Mouse (Mus musculus) layer of hippocampus, adult 2 months (tissue): Measurements from ENCODE around the gene Crhr2. TPM values are rescaled to one million over a fixed set of nuclear protein-coding genes. Genes with fewer than 3 reads are reported as not detected.
A peak's percentile ranks its signal among the peaks of the same experiment; 100 is the strongest.

ENCODE experiments used
- DNase-seq, 2 experiments: peaks; one replicate each; pipeline ENCODE4 v3.0.0; 2022; ENCODE audit warnings: low spot score in 2 of 2
- H3K27ac ChIP-seq: fragments of 200-600 bp; 2 replicates; pipeline ENCODE4 v1.8.1; 2022
- H3K4me3 ChIP-seq: fragments of 200-600 bp; 2 replicates; pipeline ENCODE4 v1.8.1; 2022; ENCODE audit warnings: mild to moderate bottlenecking
- CTCF ChIP-seq: fragments of 200-600 bp; conservative IDR thresholded peaks from 2 replicates; pipeline ENCODE4 v1.8.1; 2022; ENCODE audit warnings: antibody characterized with exemption, mild to moderate bottlenecking, moderate library complexity
- total RNA-seq, 2 experiments: library from RNA; stranded (reverse); gene quantifications; 2 replicates each; pipeline ENCODE4 v1.2.3; 2021

Crhr2 gene
- total RNA-seq, 2 experiments from 2014 or later: 2.8 to 4.2 TPM

DNA sequence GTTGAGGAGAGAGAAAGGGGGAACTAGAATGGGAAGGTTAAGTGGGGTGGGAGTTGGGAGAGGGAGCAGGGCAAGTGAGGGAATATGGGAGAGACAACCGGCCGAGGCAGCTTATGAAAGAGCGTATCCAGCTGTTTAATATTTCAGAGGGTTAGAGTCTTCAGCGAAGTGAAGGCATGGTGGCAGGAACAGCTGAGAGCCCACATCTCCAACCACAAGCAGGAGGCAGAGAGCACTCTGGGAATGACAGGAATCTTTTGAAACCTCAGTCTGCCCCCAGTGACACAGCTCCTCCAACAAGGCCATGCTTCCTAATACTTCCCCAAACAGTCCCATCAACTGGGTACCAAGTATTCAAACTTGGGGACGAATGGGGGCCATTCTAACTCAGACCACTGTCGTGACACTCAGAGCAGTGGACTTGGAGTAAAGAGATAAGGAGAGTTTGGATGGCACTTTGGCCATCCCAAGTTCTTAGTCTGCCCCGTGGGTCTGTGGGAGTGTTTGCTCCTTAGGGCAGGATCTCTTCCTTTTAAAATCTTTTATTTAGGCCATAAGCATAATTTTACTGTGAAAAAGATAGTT, 72.5 kb downstream of the Crhr2 start:
- Histone ChIP-seq H3K4me3 (no peak overlapping the region), H3K27ac (0 out of 2 replicates have a peak overlapping the region, but pooled peaks have one; percentile 78)
- TF ChIP-seq CTCF: no peak
- no peak for DNase-seq

DNA sequence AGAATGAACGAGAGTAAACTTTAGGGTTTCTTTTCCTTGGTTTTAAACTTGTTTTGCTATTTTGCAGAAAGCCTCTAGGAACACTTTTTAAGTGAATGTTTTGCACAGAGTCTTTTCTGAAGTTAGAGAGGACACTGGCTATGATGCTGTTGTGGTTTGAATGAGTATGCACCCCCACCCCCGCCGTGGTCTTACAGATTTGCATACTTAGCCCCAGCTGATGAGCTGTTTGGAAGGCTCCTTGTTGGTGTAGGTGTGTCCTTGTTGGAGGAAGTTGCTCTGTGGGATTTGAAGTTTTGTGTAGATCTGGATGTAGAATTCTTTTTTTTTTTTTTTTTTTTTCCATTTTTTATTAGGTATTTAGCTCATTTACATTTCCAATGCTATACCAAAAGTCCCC, 75.4 kb downstream of the Crhr2 start:
- H3K4me3 ChIP-seq: no peak overlapping the region
- no peak for DNase-seq
- no peak for TF ChIP-seq CTCF
- no peak overlapping the region for H3K27ac ChIP-seq

DNA sequence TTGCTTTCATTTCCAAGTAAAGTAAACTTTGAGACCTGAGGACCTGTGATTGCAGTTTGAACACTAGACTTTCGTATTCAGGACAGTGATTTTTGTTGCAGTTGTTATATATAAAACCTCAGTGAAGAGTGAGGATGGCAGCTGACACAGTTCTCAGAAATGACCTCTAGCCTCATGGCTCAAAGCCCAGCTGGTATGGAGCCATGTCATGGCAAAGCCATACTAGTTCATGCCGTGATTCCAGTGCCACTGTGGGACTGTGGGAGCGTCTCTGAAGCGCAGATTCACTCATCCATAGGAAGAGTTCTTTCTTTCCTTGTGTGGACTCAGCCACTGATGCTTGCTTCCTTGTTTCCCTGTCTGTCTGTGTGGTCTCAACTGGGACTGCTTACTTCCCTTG, 78.3 kb downstream of the Crhr2 start:
- TF ChIP-seq CTCF: no peak
- Histone ChIP-seq H3K4me3 (no peak overlapping the region), H3K27ac (no peak overlapping the region)
- no peak for DNase-seq

DNA sequence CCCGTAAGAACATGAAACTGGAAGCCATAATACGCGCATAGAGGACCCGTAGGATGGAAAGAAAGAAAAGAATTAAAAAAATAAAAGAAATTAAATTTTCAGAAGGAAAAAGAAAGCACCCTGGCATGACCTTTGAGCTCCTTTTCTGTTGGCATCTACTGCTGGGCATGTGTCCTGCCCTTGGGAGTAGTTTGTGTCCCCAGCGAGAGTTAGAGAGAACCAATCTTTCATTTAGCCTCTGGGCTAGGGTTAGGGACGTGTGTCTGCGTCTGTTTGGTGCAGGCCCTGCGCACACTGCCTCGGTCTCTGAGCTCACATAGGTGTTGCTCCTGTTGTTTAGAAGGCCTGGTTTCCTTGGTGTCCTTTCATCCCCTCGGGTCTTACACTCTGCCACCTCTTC, 83.6 kb downstream of the Crhr2 start:
- H3K4me3 ChIP-seq: no peak overlapping the region
- no peak overlapping the region for H3K27ac ChIP-seq
- DNase-seq: no peak
- no peak for TF ChIP-seq CTCF

DNA sequence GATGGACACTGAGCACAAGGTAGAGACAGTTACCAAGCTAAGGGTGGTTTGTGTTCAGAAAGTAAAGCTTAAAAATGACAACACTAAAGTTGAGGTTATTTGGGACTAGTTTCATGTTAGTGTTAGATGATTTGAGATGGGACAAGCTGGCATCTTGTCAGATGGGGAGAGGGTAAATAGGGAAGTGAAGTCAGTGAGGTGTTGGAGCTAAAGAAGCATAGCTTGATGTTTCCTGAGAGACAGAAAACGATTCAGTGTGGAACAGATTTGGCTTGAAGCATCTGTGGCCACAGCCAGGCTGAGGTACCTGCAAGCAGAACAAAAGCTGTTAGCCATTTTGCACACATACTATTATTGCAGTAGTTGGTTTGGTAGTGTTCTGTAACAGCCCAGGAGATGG, 87.5 kb downstream of the Crhr2 start:
- no peak for DNase-seq
- Histone ChIP-seq H3K27ac (peak overlapping the region; percentile 53), H3K4me3 (no peak overlapping the region)
- TF ChIP-seq CTCF: no peak

DNA sequence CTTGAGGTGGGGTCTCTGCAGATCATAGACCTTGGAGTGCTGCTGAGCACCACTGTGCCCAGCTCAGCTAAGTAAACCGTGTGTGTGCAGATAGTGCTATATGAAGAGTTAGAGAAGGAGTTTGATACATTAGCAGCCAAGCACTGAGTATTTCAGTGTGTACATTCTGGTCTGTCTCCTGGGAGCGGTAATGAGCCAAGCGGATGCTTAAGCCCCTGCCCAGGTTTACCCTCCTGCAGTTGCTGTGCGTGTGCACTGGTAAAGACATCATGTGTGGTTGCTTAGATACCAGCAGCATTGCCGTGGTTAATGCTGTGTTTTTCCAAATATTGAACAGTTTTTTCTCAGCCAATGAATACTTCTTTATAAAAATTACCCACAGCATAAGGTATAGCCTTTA, 88.3 kb downstream of the Crhr2 start:
- TF ChIP-seq CTCF: no peak
- Histone ChIP-seq H3K4me3 (no peak overlapping the region), H3K27ac (peak overlapping the region; percentile 53)
- DNase-seq: no peak

DNA sequence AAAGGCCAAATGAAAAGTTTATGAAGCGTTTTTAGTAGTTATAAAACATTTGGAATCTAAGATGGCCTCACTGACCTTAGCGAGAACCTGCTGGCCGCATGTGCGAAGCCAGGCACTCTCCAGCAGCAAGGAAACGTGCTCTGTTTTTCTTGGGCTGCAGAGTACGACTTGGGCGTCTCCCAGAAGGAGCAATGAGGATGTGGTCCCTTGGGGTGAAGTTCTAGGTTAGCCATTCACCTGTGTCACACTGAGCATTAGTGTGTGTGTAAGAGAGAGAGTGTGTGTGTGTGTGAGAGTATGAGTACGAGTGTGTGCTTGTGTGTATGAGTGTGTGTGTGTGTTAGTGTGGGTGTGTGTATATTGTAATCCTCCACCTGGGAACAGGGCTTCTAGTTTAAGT, 89.6 kb downstream of the Crhr2 start:
- no peak overlapping the region for H3K4me3 ChIP-seq
- DNase-seq: no peak
- TF ChIP-seq CTCF: no peak

More for the DNA sequence above, 89.6 kb downstream of the Crhr2 start:
- H3K27ac ChIP-seq: no peak overlapping the region

Other genes with a start within 250 kb of the Crhr2 start
- 1 to 10 TPM; 4.9 TPM for gene Nod1, start 160.4 kb downstream of the Crhr2 start, total RNA-seq
- gene Ggct, start 140.1 kb downstream of the Crhr2 start, total RNA-seq: 10 to 100 TPM; 36.0 to 38.0 TPM
- 100 to 1,000 TPM; 131 to 134 TPM for gene Gars, start 95.0 kb downstream of the Crhr2 start, total RNA-seq
- 1 to 10 TPM; 1.5 to 1.8 TPM for gene Inmt, start 42.0 kb upstream of the Crhr2 start, total RNA-seq
- 10 to 100 TPM; 13.0 to 14.5 TPM for gene Mindy4, start 70.4 kb upstream of the Crhr2 start, total RNA-seq
- under 1 TPM; 0.39 to 0.72 TPM for gene Aqp1, start 203.4 kb upstream of the Crhr2 start, total RNA-seq
- not detected for gene Ghrhr, start 243.3 kb upstream of the Crhr2 start, total RNA-seq